Mouse (Mus musculus): ENCODE data around the gene Zfp148. TPM values are rescaled to one million over a fixed set of nuclear protein-coding genes. Genes with fewer than 3 reads are reported as not detected.

The Zfp148 gene
- total RNA-seq (2023) = 71.1 to 84.9 TPM (median 73.4 TPM) in 4 replicates

DNA sequence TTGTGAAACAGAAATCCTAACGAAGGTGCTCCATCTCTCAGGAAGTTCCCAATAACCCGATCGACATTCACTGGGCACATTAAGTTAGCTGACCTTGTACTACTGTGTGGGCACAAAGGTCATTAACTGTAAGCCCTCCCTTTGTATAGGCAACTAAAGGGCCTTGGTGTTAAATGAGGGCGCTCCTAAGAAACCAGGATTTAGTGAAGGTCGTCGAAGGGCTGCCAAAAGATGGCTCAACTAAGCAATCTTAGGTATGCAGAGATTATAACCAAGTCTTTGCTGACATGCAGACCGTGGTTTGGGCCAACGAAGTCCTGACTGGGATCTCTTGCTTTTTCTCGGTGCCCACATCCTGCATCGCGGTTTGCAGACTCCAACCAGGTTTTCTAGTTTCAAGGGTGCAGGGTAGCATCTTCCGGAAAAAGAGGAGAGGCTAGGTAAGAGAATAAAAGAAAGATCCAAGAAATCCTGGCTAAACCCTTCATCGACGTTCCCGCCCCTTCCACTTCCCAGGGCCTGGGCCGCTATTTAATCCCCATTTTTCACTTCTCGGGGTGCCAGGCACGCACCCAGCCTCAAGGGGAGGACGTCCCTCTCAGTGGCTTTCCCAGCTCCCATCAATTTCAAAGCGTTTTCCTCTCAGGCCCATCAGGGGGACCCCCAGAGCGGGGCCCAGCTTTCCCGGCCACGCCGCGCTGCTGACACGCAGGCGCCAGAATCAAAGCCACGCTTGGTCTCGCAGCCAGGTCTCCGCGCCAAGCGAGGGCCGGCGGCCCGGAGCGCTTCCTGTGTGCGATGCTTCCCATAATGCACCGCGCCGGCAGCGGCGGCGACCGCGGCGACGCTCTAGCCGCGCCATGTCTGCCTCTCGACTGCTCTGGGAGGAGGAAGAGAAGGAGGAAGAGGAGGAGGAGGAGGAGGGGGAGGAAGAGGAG, at the start of gene Zfp148:
Gene Zfp148, plus strand, starts transcription at position 893 of the 938 bp plus-strand sequence.

DNA sequence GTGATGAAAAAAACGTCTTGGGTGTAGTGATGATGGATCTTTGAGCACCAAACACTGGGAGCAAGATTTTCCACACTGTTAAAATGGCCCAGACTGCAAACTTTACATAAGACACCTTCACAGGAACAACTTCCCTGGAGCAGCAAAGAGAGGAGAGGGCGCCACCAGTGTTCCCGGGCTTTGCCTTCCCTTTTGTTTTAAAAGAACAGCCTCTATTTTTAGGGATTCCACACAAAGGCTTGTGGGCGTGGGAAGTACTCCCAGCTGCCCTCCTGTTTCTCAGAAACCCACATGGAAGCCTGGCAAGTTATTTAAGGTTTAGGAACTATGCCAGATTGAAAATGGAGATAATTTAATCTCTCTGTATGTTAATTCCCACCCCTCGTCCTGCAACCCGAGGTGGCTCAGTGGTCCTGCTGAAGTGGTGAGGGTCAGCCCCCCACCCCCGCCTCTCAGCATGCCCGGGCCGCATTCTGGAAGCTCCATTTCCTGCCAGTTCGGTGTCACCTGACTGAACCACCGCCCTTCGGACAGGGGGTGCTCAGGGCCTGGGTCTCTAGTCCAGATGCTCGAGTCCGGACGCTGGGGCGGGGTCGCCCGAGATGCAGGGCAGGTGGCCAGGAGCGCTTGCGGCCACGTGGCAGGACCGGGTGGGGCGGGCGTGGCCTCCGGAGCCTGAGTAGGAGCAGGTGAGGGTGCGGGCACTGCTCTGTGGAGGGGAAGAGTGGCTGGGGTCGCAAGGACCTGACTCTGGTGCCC, 136.3 kb downstream of the Zfp148 start, which contains the start of gene Slc12a8:
Gene Slc12a8, plus strand, starts transcription at position 522 of the 759 bp plus-strand sequence.

Other genes starting within 250 kb of the Zfp148 start
- 23.8 to 25.8 TPM (median 24.6 TPM) in 4 replicates for gene Osbpl11, start 195.8 kb upstream of the Zfp148 start, total RNA-seq (2023)
- 47.7 to 57.6 TPM (median 50.5 TPM) in 4 replicates for gene Snx4, start 129.4 kb upstream of the Zfp148 start, total RNA-seq (2023)
- gene Slc12a8, start 136.5 kb downstream of the Zfp148 start, total RNA-seq (2023) = 0.44 to 0.63 TPM (median 0.50 TPM) in 4 replicates